8 mouse cellular contexts compared by ENCODE assay signal in the genomic region with DNA sequence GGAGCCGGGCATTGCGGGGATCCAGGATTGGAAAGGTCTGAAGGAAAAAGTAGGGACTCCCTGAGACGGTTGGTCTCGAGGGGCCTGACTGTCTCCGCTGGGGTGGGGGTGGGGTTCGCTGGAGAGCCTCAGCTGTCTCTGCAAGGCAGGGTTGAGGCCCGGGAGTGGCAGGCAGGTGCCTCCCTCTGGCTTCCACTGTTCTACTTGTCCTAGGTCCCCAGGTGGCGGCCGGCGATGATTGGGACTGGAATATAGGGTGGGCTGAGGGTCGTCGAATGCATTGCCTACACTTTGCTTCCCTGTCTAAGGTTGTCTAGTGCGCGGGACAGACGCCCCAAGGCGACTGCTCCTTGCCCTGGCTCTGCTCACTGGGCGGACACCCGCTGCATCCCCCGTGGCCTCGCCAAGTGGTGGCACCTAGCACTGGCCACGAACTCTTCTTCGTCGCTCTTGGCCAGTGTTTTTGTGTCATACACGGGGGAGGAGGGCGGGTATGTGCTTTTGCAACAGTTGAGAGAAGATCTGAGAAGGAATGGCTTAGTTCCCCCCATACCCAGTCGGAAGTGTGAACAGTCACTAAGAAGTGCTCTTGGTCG. TPM values are rescaled to one million over a fixed set of nuclear protein-coding genes. Genes with fewer than 3 reads are reported as not detected.
A peak's percentile ranks its signal among the peaks of the same experiment; 100 is the strongest.
DNase-seq lines count a peak whose midpoint lies in the region; ATAC-seq and TF ChIP-seq lines count a peak whose summit lies in the region.

No protein-coding gene starts in this region.

- H3K36me3 ChIP-seq in kidney, embryonic 14.5 days (ENCODE audit: control insufficient read depth, insufficient read depth, low read length), result no peaks in the 10 kb centered on the region
- H3K36me3 ChIP-seq in ES-Bruce4 (ENCODE audit: control insufficient read depth, insufficient read depth, low read length, poor library complexity, severe bottlenecking), result no peaks in the 10 kb centered on the region
- H3K36me3 ChIP-seq in liver, embryonic 16.5 days (ENCODE audit: control insufficient read depth, insufficient read depth), result no peaks in the 10 kb centered on the region
- no peaks in the 10 kb centered on the region for H3K36me3 ChIP-seq in neural tube, embryonic 15.5 days

- no peak for TF ChIP-seq POLR2A in ES-Bruce4 (IDR thresholded peaks at IDR 0.05; ENCODE audit: insufficient read depth, low read length)

- H3K4me1 ChIP-seq in kidney, embryonic 14.5 days (ENCODE audit: control insufficient read depth, insufficient read depth, low read length), result no peaks in the 10 kb centered on the region
- H3K4me1 ChIP-seq in ES-Bruce4 (ENCODE audit: control insufficient read depth, insufficient read depth, low read length), result no peaks in the 10 kb centered on the region
- no peaks in the 10 kb centered on the region for H3K4me1 ChIP-seq in liver, embryonic 16.5 days (ENCODE audit: control insufficient read depth, low read depth, low read length)
- peaks cover 3% of the 10 kb centered on the region; the same call in 1 of the 2 replicates for H3K4me1 ChIP-seq in neural tube, embryonic 15.5 days

- H3K9ac ChIP-seq in kidney, embryonic 14.5 days (ENCODE audit: low read depth, low read length), result peak overlapping the region; percentile 37; the same call in 1 of the 2 replicates
- H3K9ac ChIP-seq in ES-Bruce4 (ENCODE audit: low read depth, poor library complexity, severe bottlenecking), result no peak overlapping the region; the same call in 1 of the 2 replicates
- H3K9ac ChIP-seq in liver, embryonic 16.5 days (ENCODE audit: low read depth, low read length), result peak overlapping the region; percentile 54
- H3K9ac ChIP-seq in neural tube, embryonic 15.5 days (replicated peaks), result peak overlapping the region; percentile 42

- 29% methylated on average over 27 of the region's 27 CpGs for WGBS in kidney, embryonic 14.5 days
- 19% methylated on average over 27 of the region's 27 CpGs for WGBS in liver, embryonic 16.5 days (ENCODE audit: insufficient replicate concordance)
- 15% methylated on average over 27 of the region's 27 CpGs for WGBS in neural tube, embryonic 15.5 days

- no peak for DNase-seq in kidney, postnatal 14 days
- DNase-seq in embryo, embryonic 11 days, result peak; percentile 3
- no peak for DNase-seq in yolk sac, embryonic 10.5 days (ENCODE audit: low spot score)

- H3K4me3 ChIP-seq in kidney, embryonic 14.5 days (ENCODE audit: low read length), result peak overlapping the region; percentile 47
- peak overlapping the region; percentile 66 for H3K4me3 ChIP-seq in ES-Bruce4 (ENCODE audit: low read depth, low read length)
- peak overlapping the region; percentile 62 for H3K4me3 ChIP-seq in liver, embryonic 16.5 days (ENCODE audit: low read depth, low read length)
- H3K4me3 ChIP-seq in neural tube, embryonic 15.5 days (replicated peaks), result peak overlapping the region; percentile 50

- peak; percentile 85 for ATAC-seq in kidney, embryonic 14.5 days (ENCODE audit: low FRiP score, low TSS enrichment)
- peak; percentile 43 to 59 for ATAC-seq in hematopoietic stem cell, adult 5-6 weeks (replicated peaks in 1 of 2; ENCODE audit: insufficient read depth in 1 of 2, low FRiP score in 2 of 2, low TSS enrichment in 1 of 2, low read depth in 1 of 2, poor library complexity in 2 of 2, severe bottlenecking in 2 of 2)
- peak; percentile 65 for ATAC-seq in liver, embryonic 16.5 days (ENCODE audit: low read depth)
- peak; percentile 83 for ATAC-seq in neural tube, embryonic 15.5 days (ENCODE audit: low FRiP score)

- no peaks in the 10 kb centered on the region for H3K27me3 ChIP-seq in kidney, embryonic 14.5 days (ENCODE audit: control insufficient read depth, insufficient read depth, low read length)
- H3K27me3 ChIP-seq in ES-Bruce4 (ENCODE audit: control insufficient read depth, insufficient read depth, low read length, poor library complexity, severe bottlenecking), result no peaks in the 10 kb centered on the region
- no peaks in the 10 kb centered on the region for H3K27me3 ChIP-seq in liver, embryonic 16.5 days (ENCODE audit: control insufficient read depth, insufficient read depth, low read depth, low read length)
- no peaks in the 10 kb centered on the region for H3K27me3 ChIP-seq in neural tube, embryonic 15.5 days (replicated peaks)

- peak overlapping the region; percentile 64 for H3K4me2 ChIP-seq in kidney, embryonic 14.5 days (replicated peaks; ENCODE audit: low read depth, low read length)
- H3K4me2 ChIP-seq in liver, embryonic 16.5 days (ENCODE audit: low read depth, low read length), result peak overlapping the region; percentile 60
- peak overlapping the region; percentile 70 for H3K4me2 ChIP-seq in neural tube, embryonic 15.5 days

- H3K27ac ChIP-seq in kidney, embryonic 14.5 days (ENCODE audit: low read depth, low read length), result no peak overlapping the region
- no peak overlapping the region for H3K27ac ChIP-seq in ES-Bruce4 (ENCODE audit: insufficient read depth, low read length)
- no peak overlapping the region for H3K27ac ChIP-seq in liver, embryonic 16.5 days (ENCODE audit: low read length)
- H3K27ac ChIP-seq in neural tube, embryonic 15.5 days (replicated peaks), result no peak overlapping the region

- no peak for TF ChIP-seq EP300 in ES-Bruce4 (IDR thresholded peaks at IDR 0.05; ENCODE audit: insufficient read depth, low read depth, low read length)

- TF ChIP-seq CTCF in ES-Bruce4 (IDR thresholded peaks at IDR 0.05; ENCODE audit: low read depth, low read length), result no peak

- H3K9me3 ChIP-seq in kidney, embryonic 14.5 days (ENCODE audit: control insufficient read depth, low read length), result no peaks in the 10 kb centered on the region
- H3K9me3 ChIP-seq in ES-Bruce4 (replicated peaks; ENCODE audit: control insufficient read depth, insufficient read depth, low read length, poor library complexity, severe bottlenecking), result no peaks in the 10 kb centered on the region
- no peaks in the 10 kb centered on the region for H3K9me3 ChIP-seq in liver, embryonic 16.5 days (replicated peaks; ENCODE audit: control insufficient read depth, low read length)
- no peaks in the 10 kb centered on the region for H3K9me3 ChIP-seq in neural tube, embryonic 15.5 days (replicated peaks)

RNA-seq across cellular contexts. Expression of gene Mtm1, which starts 4.6 kb away (rescaled TPM):
- polyA plus RNA-seq in kidney, embryonic 14.5 days (2014; fragmentation: Nextera tagmentation; extraction: Ambion mirVana), result 4.7 and 4.8 TPM in 2 replicates
- polyA plus RNA-seq in ES-Bruce4 (2011; ENCODE audit: insufficient read depth, insufficient read length, low read depth, missing spikeins), result 9.7 and 11.7 TPM in 2 replicates
- 22.4 and 31.2 TPM in 2 replicates for total RNA-seq in hematopoietic stem cell, adult 5-6 weeks (2017)
- 4.4 and 4.7 TPM in 2 replicates for polyA plus RNA-seq in liver, embryonic 16.5 days (2015; fragmentation: Nextera tagmentation; extraction: Ambion mirVana)
- polyA plus RNA-seq in neural tube, embryonic 15.5 days (2015; fragmentation: Nextera tagmentation; extraction: Ambion mirVana), result 5.4 and 5.7 TPM in 2 replicates
